Mouse (Mus musculus) cerebellum, adult 2 months (tissue): ENCODE data around the gene Duxf3.

Experiments used
- CTCF ChIP-seq: fragments of 200-500 bp; IDR thresholded peaks from 2 replicates; pipeline ENCODE4 v1.5.1; 2011; ENCODE audit warnings: low read depth, mild to moderate bottlenecking, control low read depth, low read length, moderate library complexity, borderline replicate concordance; ENCODE audit not compliant: insufficient read depth
- POLR2A ChIP-seq: fragments of 200-500 bp; IDR thresholded peaks from 2 replicates; pipeline ENCODE4 v1.6.1; 2011; ENCODE audit warnings: low read length, control low read depth, borderline replicate concordance; ENCODE audit not compliant: insufficient read depth

GRCm38 (mm10) chr10:58215353-58215752 lies 17.1 kb downstream of the Duxf3 start:
- TF ChIP-seq CTCF (no peak), POLR2A (no peak)
